Comparison of ENCODE assay signal across 21 mouse cellular contexts in genomic region chr10:42963061-42963460, GRCm38 (mm10).
DNase-seq lines count a peak whose midpoint lies in the region.
"Had no signal": no experiment of that assay in that cellular context is flagged by ENCODE, and none has a peak within 500 bp of the region (broad histone marks: within the 10 kb centered on the region; RNA-seq: fewer than 3 reads in every experiment).

No protein-coding gene starts in this region.

- H3K4me3 ChIP-seq in embryonic facial prominence, embryonic 10.5 days: no peak overlapping the region
- H3K4me3 ChIP-seq in macrophage (ENCODE audit: inconsistent target): no peak overlapping the region
- H3K4me3 ChIP-seq: forebrain, embryonic 10.5 days; forebrain, embryonic 13.5 days; heart, adult 2 months; heart, embryonic 10.5 days; heart, embryonic 13.5 days; hindbrain, embryonic 12.5 days; hindbrain, embryonic 15.5 days had no signal

- intact Hi-C loops in heart, postnatal 14 days (cut with DNase I): no loop called here

- 98% methylated on average over 2 of the region's 2 CpGs for WGBS in embryonic facial prominence, embryonic 10.5 days
- WGBS in macrophage (ENCODE audit: missing documents): 96% methylated on average over 2 of the region's 2 CpGs

- H3K27ac ChIP-seq in embryonic facial prominence, embryonic 10.5 days (replicated peaks): peak overlapping the region; percentile 81
- H3K27ac ChIP-seq in macrophage: peak overlapping the region; percentile 76; the same call in 1 of the 2 replicates
- H3K27ac ChIP-seq: forebrain, embryonic 10.5 days; forebrain, embryonic 13.5 days; heart, embryonic 10.5 days; heart, embryonic 13.5 days; hindbrain, embryonic 12.5 days; hindbrain, embryonic 15.5 days had no signal

- peak; percentile 80 for DNase-seq in heart, adult 11 months
- no peak for DNase-seq in heart, postnatal 14 days
- no peak for DNase-seq in embryonic facial prominence, embryonic 10.5 days (ENCODE audit: low spot score)
- no peak for DNase-seq in kidney, postnatal 25 days
- DNase-seq in urinary bladder, postnatal 4 days (ENCODE audit: low spot score in 2 of 2): no peak
- DNase-seq: adrenal gland, adult 8-10 months; adrenal gland, postnatal 25 days; cerebellum, adult 11-12 months; cerebellum, adult 8-10 months; cerebellum, postnatal 10 days; cerebellum, postnatal 36 days; embryo, embryonic 11 days; gastrocnemius, postnatal 10 days had no signal

- no peaks in the 10 kb centered on the region for H3K79me2 ChIP-seq in macrophage (ENCODE audit: inconsistent target)

- H3K4me1 ChIP-seq in embryonic facial prominence, embryonic 10.5 days: peaks cover 32% of the 10 kb centered on the region

- H3K27me3 ChIP-seq in embryonic facial prominence, embryonic 10.5 days (replicated peaks; ENCODE audit: low read depth, poor library complexity, severe bottlenecking): no peaks in the 10 kb centered on the region; the same call in 1 of the 2 replicates
- H3K27me3 ChIP-seq: forebrain, embryonic 13.5 days; heart, embryonic 13.5 days; hindbrain, embryonic 12.5 days; hindbrain, embryonic 15.5 days had no signal

- no peaks in the 10 kb centered on the region for H3K36me3 ChIP-seq in embryonic facial prominence, embryonic 10.5 days (replicated peaks)
- no peaks in the 10 kb centered on the region for H3K36me3 ChIP-seq in macrophage (ENCODE audit: inconsistent target)
- H3K36me3 ChIP-seq: forebrain, embryonic 10.5 days; heart, embryonic 10.5 days; heart, embryonic 13.5 days; hindbrain, embryonic 12.5 days; hindbrain, embryonic 15.5 days had no signal

- no peaks in the 10 kb centered on the region for H3K9me3 ChIP-seq in embryonic facial prominence, embryonic 10.5 days
- H3K9me3 ChIP-seq: forebrain, embryonic 13.5 days; heart, embryonic 10.5 days; heart, embryonic 13.5 days; hindbrain, embryonic 12.5 days; hindbrain, embryonic 15.5 days had no signal
